Mouse (Mus musculus): ENCODE data around the gene Ints3.

Ints3 gene

DNA sequence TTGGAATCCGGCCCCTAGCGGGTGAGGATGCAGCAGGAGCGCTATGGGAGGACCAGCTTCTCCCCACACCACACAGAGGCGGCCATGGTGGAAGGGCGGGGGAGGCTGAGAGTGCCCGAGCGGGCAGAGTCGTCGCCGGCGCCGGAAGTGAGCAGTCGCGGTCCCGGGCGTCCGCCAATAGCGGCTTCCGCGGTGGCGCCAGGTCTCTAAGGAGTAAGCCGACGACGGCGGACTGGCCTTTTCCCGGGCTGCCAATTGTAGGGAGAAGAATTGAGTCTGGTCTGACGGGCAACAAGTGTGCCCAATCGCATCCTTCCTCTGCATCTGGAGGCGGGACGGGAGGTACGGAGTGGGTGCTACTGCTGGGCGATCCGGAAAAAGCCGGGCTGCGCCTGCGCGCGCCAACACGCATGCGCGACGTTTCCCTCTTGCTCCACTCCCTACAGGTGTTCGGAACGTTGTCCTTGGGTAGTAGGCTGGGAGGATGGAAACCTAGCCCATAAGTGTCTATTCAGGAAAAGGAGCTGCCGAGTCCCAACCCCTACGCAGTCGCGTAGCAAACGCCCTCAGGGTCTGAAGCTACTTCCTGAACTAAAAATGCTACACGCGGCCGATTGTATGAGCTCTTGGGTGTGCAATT is at the start of gene Ints3:
Gene Ints3 (minus strand): TSS at position 242 of the 640 bp plus-strand sequence.
- peak; percentile 99 for DNase-seq (ENCODE audit: low spot score in 2 of 2)

DNA sequence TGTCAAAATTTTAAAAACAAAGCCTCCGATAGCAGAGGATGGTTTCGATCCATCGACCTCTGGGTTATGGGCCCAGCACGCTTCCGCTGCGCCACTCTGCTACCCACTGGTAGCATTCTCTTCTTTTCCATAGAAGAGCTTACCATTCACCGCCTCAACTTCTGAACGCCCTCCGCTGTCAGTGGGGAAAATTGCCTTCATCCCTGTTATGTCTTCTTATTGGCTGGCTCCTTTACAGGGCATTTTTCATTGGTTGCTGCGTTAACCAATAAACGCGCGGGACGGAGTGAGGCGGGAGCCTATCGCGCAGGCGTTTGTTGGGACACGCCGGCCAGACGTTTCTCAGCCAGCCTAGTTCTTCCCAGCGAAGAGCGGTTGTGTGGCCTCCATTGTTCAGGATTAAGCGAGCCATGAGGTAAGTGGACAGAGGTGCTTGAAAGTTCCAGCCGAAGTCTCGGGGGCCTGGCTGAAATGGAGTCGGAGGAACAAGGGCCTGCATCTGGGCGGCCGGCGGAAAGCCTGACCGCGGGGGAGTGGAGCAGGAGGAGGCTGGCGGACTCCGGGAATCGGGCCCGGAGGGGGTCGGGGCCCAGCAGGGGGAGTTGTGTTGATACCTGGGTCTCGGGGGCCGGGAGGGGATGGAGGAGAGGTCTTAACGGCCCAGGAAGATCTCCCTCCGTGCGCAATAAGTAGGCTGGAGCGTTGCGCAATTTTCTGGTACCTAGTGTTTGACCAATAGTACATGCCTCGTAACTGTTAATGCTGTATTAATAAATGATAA is 42.6 kb upstream of the Ints3 start, which contains the start of gene Ilf2:
Gene Ilf2 (plus strand): TSS at position 296 of the 781 bp plus-strand sequence.
- DNase-seq (ENCODE audit: low spot score in 2 of 2) = peak; percentile 93 to 95

DNA sequence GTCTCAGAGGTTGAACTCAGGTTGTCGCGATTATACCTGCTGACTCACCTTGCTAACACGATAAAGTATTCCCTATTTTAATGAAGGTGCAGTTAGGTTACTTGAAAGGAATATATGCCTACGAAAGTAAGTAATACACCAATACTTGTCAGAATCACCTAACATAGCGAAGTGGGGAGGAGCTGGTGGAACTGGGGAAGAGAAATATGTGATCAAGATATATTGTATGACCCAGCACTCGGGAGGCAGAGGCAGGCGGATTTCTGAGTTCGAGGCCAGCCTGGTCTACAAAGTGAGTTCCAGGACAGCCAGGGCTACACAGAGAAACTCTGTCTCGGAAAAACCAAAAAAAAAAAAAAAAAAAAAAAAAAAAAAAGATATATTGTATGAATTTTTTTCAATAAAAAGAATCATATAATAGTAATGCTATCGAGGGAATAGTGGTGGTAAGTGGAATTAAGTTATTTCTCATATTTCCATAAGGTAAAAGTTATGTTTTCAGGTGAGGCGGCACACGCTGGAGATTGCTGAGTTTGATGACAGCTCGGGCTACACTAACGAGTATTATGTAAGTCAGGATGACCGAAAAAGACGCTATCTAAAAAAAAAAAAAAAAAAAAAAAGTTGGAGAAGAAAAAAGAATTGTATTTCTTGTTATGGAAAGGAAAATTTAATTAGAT is 41.9 kb upstream of the Ints3 start:
- DNase-seq (ENCODE audit: low spot score in 2 of 2) = no peak

DNA sequence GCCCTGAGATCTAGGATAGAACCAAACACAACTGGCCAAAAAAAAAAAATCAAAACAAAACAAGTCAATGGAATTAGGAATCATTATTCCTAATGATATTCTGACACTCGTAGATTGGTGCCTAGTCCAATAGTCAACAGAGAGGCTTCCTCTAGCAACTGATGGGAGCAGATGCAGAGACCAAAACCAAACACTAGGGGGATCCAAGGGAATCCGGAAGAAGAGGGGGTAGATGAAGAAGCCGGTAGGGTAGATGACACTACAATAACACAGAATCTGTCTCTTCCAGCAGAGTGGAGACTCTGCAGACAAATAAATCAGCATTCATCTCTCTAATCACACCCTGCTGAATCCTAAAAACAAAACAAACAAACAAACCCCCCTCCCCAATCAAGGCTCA is 38.8 kb upstream of the Ints3 start:
- no peak for DNase-seq (ENCODE audit: low spot score in 2 of 2)

DNA sequence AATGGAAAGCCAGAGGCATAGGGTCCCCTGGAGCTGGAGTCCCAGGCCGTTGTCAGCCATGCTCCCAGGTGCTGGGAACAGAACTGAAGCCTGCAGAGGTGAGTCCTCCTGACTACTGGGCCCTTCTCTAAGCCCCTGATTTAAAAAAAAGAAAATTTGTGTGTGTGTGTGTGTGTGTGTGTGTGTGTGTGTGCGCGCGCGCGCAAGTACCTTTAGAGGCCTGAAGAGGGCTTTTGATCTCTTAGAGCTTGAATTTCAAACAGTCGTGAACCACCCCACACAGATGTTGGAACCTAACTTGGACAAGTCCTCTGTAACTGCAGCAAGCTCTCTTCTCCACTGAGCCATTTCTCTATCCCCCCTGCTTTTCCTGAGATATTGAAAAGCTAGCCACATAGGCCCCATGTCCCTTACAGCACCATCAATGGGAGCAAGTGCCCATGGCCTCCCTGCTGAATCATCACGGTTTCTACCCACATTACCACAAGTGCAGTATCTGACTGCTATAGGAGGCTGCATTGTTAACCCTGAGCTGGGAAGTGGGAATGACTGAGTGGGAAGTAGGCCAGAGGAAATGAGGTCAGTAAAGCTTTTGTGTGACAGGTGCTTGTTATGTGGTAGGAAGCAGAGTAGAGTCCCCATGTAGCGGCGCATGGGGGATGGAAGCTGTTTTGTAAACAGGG is 34.3 kb upstream of the Ints3 start:
- DNase-seq (ENCODE audit: low spot score in 2 of 2) = no peak

DNA sequence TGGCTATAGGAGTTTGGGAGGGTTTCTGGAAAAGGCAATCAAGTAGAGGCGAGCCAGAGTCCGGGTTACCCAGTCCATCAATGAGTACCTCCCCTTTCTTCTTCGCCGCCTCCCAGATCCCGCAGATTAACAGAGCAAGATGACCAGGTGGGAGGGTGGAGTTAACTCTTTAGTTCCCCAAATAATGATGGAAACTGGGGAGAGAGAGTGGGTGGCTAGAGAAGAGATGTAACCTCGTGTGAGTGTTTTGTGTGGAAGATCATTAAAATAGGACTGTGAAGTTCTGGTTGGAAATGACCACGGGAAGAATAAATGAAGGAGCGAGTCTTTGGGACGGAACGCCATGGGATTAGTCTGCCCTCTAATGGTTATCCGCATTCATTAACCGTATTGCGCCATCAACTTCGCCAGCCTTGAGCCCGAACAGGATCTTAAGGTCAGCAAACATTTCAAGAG is 32.9 kb upstream of the Ints3 start:
- peak in 1 of 2 experiments; percentile 41 for DNase-seq (ENCODE audit: low spot score in 2 of 2)

DNA sequence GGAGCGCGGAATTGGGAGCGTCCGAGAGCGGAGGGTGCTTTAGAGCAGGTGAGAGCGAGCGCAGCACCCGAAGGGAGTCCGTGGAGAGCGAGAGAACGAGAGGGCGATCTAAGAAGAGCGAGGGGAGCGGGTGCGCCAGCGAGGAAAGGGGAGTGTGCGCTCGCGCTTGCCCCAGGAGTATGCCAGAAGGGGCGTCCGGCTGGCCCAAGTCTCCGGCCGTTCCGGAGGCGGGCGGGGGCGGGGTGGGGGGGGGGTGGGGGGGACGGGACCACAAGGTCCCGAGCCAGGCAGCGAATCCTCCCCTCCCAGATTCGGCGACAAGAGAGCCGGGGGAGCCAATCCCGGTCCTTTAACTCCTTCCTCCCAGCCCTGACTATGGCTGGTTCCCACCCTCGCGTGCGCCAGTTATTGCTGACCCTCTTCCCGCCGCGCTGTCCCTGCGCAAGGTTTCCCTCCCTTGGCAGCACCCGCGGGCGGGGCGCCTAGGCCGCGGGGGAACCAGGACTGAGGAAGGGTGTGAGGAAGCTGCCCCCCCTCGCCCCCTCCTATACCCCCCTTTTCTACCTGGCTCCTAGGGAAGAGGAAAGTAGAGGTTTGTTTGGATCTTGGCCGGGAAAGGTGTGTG is 32.4 kb upstream of the Ints3 start, which contains the start of gene Npr1:
Gene Npr1 (minus strand): TSS at position 181 of the 625 bp plus-strand sequence.
- DNase-seq (ENCODE audit: low spot score in 2 of 2) = peak in 1 of 2 experiments; percentile 25

DNA sequence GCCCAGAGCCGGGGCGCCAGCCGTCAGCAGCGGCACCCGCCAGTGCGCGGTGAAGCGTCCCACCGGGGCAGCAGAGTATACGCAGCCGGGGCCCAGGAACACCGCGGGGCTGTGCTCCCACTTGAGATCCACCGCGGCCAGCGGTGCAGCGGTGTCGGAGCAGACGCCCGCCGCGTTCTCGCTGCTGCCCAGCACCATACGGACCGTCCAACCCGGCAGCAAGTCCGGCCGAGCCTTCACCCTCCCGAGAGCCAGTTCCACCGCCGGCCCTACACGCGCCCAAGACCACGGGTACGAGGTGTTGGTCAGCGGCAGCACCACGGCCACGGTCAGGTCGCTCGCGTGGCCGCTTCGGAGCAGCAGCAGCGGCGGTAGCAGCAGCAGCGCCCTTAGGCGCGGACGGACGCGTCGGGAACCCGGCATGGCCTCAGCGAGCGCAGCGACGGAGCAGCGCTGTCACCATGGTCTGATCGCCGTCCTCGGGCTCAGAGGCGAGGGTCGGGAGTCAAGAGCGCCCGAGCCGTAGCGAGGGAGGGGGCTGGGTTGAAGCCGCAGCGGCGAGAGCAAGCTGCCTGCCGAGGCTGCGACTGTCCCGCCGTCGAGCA is 31.8 kb upstream of the Ints3 start:
- peak in 1 of 2 experiments; percentile 31 for DNase-seq (ENCODE audit: low spot score in 2 of 2)

DNA sequence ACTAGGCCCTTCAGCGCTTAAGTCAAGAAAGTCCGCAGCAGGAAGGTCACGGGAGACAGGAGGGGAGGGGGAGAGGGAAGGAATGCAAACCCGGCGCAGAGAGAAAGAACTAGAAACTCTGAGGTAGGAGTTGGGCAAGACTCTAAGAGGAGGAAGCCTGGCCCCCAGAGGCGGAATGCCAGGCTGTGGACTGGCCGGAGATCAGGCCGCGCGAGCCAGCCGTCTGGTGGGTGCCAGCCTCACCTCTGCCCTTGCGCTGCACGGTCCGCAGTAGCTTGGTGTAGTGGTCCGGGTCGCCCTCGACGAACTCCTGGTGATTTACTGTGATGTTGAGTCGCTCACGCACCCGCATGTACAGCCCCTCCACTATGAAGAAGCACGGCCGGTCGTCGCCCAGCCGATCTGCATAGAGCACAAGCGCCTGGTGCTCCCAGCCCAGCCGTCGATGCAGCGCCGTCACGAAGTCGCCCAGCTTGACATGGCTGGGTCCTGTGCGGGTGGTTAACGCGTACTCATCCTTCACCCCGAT is 31.2 kb upstream of the Ints3 start:
- DNase-seq (ENCODE audit: low spot score in 2 of 2) = no peak

DNA sequence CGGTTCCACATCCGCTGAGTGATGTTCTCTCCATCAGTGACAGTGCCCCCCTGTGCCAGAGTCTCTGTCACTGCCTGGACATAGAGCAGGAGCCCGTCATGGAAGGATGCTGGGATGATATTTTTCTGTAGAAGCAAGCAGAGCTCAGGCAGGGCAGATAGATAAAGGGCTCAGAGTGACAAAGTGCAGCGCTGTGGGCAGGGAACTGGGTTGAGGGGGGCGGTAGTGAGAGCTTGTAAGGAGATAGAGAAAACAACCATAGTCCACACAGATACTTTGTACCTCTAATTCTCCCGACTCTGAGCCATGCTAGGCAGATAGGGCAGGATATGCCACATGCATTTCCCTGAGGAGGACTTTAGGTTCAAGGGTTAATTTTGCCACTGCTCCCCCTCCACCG is 29.2 kb upstream of the Ints3 start:
- DNase-seq (ENCODE audit: low spot score in 2 of 2) = no peak

DNA sequence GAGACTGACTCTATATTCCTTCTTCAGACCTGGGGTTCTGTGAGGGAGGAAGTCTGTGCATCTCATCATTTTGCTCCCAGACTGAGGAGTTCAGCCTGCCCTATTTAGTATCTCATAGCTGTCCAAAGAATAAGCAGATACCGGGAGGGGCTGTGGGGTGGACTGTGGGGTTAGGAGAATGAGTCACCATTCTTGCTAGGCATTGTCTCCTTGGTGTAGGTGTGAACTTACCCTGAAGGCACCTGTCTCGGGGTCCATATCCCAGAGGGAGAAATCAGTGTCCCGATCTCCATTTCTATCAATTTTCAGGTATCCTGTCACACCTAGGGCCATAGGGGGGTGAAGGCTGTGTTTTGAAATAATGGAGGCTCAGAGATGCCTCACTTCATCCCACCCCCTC is 28.5 kb upstream of the Ints3 start:
- no peak for DNase-seq (ENCODE audit: low spot score in 2 of 2)

DNA sequence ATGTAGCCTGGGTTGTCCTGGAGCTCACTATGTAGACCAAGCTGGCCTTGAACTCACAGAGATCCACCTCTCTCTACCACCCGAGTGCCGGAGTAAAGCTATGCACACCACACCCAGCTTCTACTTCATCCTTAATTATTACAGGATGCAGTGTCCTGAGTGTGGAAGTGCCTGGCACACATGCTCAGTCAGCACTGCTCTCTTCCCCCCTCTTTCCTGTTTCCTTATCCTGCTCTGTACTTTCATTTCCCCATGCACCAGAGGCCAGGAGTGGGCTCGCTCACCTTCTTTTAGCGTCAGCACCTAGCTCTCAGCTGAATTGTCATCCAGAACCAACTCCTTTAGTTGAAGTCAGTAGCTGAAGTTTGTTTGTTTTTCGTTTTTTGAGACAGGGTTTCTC is 26.9 kb upstream of the Ints3 start:
- DNase-seq (ENCODE audit: low spot score in 2 of 2) = no peak

DNA sequence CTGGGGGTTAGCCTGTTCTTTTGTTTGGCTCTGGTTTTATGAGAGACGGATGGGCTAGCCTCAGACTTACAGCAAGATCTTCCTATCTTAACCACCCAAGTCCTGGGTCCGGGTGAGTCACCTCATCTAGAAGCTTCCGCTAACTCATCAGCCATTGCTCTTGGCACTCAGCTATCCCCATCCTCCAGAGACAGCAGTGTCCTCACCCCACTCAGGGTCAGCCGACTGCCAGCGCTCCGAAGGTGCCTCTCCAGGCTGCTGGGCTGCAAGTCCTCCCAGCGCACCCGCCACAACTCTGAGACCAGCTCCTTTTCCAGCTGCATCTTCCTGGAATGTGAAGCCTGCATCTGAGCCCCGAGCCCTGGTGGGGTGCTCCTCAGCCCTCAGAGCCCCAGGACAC is 26.3 kb upstream of the Ints3 start:
- DNase-seq (ENCODE audit: low spot score in 2 of 2) = no peak

DNA sequence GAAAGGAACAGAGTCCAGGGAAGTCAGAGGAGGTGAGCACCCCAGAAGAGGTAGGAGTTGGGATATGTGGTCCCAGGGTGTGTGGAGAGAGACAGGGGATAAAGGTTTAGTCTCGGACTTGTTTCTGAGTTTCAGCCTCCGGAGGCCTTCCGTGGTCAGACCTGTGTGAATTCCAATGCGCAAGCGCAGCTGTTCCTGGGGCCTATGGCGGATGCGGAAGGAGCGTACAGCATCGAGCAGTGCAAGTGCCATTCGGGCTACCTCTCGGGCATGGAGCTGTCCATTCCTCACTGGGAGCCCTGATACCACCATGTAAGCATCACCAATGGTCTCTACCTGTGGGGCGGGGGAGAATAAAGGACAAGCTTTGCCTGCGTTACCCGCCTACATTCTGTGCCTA is 21.5 kb upstream of the Ints3 start:
- no peak for DNase-seq (ENCODE audit: low spot score in 2 of 2)

DNA sequence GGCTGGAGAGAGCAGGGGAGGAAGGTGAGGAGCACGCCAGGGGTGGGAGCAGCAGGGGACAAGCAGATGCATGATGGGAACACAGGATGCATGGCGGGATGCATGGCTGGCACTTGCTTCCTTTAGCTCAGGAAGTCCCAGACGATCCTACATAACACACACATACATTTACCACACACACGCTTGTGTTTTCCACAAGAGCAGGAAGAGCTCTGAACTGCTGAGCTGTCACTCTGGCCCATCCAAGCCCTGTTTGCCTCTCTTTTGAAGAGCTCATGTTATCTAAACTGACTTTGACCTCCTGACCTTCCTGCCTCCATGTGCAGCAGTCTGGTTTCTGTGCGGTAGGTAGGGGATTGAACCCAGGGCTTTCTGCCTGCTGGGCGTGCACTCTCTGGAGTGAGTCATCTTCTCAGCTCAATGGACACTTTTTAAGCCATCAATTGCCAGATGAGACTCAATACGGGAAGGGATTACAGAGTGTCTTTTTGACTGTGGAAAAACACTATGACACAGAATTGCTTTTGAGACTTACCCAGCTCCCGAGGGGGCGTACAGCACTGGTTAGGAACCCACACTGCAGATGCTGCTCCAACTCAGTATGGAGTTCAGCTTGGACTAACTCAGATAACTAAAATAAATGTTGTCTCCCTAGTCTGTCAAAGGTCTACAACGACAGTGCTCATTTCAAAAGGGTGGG is 18.1 kb upstream of the Ints3 start:
- DNase-seq (ENCODE audit: low spot score in 2 of 2) = no peak

DNA sequence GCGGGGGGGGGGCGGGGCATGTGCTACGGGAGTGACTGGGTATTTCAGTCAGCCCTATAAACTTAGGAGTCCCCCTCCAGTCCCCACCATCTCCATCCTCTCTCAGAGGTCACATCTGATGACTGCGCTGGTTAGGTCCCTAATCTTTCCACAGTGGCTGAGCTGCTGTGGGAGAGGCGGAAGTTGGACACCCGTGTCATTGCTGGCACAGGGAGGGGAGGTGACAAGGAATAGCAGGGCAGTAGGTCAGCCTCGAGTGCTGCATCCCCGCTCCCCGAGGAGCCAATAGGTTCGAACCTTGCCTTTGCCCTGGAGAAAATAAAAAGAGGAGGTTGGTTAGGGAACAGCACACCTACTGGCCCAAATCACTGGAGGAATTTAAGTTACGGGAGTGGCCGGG is 17.5 kb upstream of the Ints3 start:
- no peak for DNase-seq (ENCODE audit: low spot score in 2 of 2)

DNA sequence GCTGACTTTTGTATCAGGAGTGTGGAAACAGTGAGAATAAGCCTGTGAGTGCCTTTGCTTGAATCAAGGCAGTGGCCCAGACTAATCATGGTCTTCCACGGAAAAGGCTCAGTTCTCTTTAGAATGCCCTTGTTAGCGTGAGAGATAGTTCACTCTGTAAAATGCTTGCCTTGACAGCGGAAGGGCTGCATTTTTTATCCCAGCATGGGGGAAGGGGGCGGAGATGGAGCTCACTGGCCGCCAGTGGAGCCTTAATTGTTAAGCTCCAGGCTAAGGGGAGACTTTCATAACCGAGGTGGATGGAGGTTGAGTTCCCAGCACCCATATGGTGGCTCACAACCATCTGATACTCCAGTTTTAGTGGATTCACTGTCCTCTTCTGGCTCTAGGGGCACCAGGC is 15.2 kb upstream of the Ints3 start:
- DNase-seq (ENCODE audit: low spot score in 2 of 2) = no peak

DNA sequence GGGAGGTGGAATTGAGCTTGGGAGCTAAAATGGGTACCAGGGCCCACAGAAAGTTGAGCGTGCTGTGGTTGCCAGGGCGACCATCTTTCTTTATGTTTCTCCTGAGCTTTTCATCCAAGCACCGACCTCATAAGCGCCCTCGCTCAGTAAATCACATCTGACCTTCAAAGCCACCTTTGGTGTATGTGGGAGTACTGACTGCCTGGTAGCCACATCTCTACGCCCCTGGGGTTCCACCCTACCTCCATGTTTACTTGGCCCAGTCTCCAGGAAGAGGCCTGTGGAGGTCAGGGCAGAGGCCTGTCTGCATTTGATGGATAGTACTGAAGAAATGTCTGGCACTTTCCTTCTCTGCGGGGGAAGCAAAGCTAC is 13.7 kb upstream of the Ints3 start:
- no peak for DNase-seq (ENCODE audit: low spot score in 2 of 2)

DNA sequence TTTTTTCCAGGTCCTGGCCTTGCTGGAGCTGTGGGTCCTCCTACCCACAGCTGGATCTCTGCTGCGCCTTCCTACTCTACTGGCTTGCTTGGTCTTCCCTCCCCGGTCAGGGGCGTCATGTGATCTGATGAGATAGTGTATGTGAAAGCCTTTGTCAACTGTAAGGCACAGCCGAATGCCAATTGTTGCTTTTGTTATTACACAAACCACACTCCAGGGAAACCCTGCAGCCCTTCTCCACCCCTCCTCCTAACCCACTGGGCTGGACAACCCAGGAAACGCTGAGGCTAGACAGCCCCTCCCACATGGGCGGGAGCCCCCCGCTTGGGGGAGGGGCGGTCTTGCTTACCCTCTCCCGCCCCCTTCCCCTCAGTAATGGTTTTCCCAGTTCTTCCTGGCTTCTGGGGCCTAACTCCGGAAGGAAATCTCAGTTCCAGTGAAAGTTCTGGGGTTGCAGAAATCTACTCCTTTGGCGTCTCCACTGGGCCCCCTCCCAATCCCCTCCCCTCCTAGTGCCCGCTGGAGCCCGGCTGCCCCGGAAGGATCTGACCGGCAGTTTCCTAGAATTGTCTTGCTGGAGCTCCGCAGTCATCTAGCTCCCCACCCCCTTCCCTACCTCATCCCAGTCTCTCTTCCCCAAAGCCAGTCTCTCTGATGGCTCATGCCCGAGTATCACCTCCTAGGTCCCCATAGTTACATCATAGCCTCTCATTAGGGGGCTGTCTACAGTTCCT is 13.1 kb upstream of the Ints3 start:
- peak; percentile 42 to 73 for DNase-seq (ENCODE audit: low spot score in 2 of 2)

All from cerebellum, postnatal 4 days (tissue).